Mouse (Mus musculus): ENCODE data around the gene ccdc198. TPM values are rescaled to one million over a fixed set of nuclear protein-coding genes. Genes with fewer than 3 reads are reported as not detected.
"Not testable (repeated sequence)": the region's sequence is repeated elsewhere in the genome, so short reads cannot be mapped to it uniquely, and the experiment has no call there.

Gene ccdc198
- polyA plus RNA-seq, 1 experiment from 2014 or later, result 0.31 TPM

DNA sequence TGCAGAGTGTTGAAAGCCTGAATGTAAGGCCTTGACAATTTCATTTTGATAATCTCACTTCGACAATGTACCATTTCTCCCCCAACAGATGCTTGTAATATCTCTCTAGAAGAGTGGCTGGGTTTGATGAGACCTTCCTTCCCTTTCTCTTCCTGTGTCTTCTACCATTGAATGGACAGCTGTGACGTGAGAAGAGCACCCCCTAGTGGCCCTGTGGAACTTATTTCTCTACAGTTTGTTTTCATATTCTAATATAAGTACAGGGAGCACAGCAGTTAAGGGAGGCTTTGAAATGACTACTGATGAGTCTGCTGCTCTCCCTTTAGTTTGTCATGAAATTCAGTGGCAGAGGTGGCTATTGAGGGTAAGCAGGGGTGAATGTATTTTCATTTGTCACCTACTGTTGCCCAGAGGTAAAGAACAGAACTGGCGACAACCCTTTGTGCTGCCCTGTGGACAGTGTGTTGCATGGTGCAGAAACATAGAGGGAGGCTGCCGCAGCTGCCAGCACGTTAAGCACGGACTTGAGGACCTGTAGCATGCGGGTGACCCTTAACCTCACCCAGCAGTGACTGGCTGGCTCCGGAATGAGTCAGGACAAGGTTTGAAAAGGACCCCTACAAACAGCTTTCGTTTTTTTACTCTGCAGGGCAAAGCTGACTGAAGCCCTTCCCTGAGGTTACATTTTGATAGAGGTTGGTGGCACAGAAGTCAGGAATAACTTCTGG is 10.3 kb downstream of the ccdc198 start:
- Histone ChIP-seq H3K27me3 (replicated peaks) (no peaks in the 10 kb centered on the region), H3K4me3 (no peak overlapping the region), H3K36me3 (no peaks in the 10 kb centered on the region), H3K27ac (replicated peaks) (no peak overlapping the region), H3K9ac (no peak overlapping the region), H3K9me3 (no peaks in the 10 kb centered on the region), H3K4me1 (no peaks in the 10 kb centered on the region), H3K4me2 (no peak overlapping the region)
- ATAC-seq (ENCODE audit: extremely low read depth, insufficient number of reproducible peaks, low FRiP score, low TSS enrichment), result no peak
- 47% methylated on average over 9 of the region's 9 CpGs for WGBS

- Histone ChIP-seq H3K27me3 (replicated peaks) (no peaks in the 10 kb centered on the region), H3K36me3 (no peaks in the 10 kb centered on the region), H3K9me3 (no peaks in the 10 kb centered on the region), H3K4me1 (no peaks in the 10 kb centered on the region), H3K4me2 (no peak overlapping the region), H3K4me3 (no peak overlapping the region), H3K27ac (replicated peaks) (no peak overlapping the region), H3K9ac (no peak overlapping the region)
- WGBS, result 71% methylated on average over 3 of the region's 3 CpGs
- no peak for ATAC-seq (ENCODE audit: extremely low read depth, insufficient number of reproducible peaks, low FRiP score, low TSS enrichment)
These were observed 13.4 kb downstream of the ccdc198 start for GRCm38 (mm10) chr14:49231845-49232244.

DNA sequence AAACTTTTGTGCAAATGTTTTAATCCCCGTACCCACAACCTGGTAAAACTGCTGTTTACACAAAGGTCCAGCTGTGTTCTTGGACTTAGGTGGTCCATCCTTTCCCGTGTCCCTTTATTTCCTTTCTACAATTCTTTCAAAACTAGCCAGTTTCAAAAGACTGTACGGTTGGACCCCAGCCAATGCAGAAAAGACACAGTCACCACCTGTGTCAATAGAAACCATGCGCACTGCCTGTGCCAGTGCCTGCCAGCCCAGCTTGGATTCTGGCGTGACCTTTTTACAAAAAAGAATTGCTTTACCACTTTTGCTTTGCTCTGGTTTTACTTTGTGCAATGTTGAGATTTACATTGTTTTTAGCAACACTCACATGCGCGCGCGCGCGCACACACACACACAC is 18.3 kb downstream of the ccdc198 start:
- WGBS, result 83% methylated on average over 11 of the region's 11 CpGs
- Histone ChIP-seq H3K27me3 (replicated peaks) (no peaks in the 10 kb centered on the region), H3K9me3 (no peaks in the 10 kb centered on the region), H3K9ac (no peak overlapping the region), H3K4me3 (no peak overlapping the region), H3K27ac (replicated peaks) (no peak overlapping the region), H3K36me3 (no peaks in the 10 kb centered on the region), H3K4me1 (no peaks in the 10 kb centered on the region), H3K4me2 (no peak overlapping the region)
- ATAC-seq (ENCODE audit: extremely low read depth, insufficient number of reproducible peaks, low FRiP score, low TSS enrichment), result no peak

DNA sequence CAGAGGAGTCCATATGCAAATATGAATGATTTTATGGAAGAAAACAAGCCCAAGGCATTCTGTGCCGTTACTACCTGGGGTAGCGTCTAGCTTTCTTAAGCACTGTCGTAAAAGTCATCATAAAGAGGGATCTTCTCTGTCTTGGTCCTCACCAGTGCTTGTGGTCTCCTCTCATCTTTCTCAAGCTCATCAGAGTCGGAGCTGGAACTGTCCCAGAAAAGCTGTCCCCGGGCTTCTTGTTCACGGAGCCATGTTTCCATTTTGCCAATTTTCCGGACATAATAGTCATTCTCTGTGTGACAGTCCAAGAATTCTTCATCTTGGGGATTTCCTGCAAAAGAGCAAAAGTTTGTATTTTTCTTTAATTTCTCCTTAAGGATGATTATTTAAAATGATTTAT is 18.8 kb downstream of the ccdc198 start:
- H3K27me3 ChIP-seq (replicated peaks), result no peaks in the 10 kb centered on the region
- H3K4me3 ChIP-seq, result no peak overlapping the region
- ATAC-seq (ENCODE audit: extremely low read depth, insufficient number of reproducible peaks, low FRiP score, low TSS enrichment), result no peak
- H3K9ac ChIP-seq, result no peak overlapping the region
- H3K4me2 ChIP-seq, result no peak overlapping the region
- H3K27ac ChIP-seq (replicated peaks), result no peak overlapping the region
- 79% methylated on average over 7 of the region's 7 CpGs for WGBS
- H3K4me1 ChIP-seq, result no peaks in the 10 kb centered on the region
- H3K36me3 ChIP-seq, result no peaks in the 10 kb centered on the region
- H3K9me3 ChIP-seq, result no peaks in the 10 kb centered on the region

GRCm38 (mm10) chr14:49221771-49222170 is 23.5 kb downstream of the ccdc198 start:
- Histone ChIP-seq H3K4me1 (no peaks in the 10 kb centered on the region), H3K9me3 (no peaks in the 10 kb centered on the region), H3K27me3 (replicated peaks) (no peaks in the 10 kb centered on the region), H3K4me3 (no peak overlapping the region), H3K27ac (replicated peaks) (no peak overlapping the region), H3K4me2 (no peak overlapping the region), H3K9ac (no peak overlapping the region), H3K36me3 (no peaks in the 10 kb centered on the region)
- no peak for ATAC-seq (ENCODE audit: extremely low read depth, insufficient number of reproducible peaks, low FRiP score, low TSS enrichment)
- WGBS, result 74% methylated on average over 2 of the region's 2 CpGs

- H3K27ac ChIP-seq (replicated peaks); H3K4me3 ChIP-seq; ATAC-seq (ENCODE audit: extremely low read depth, insufficient number of reproducible peaks, low FRiP score, low TSS enrichment); H3K4me2 ChIP-seq; H3K9me3 ChIP-seq; H3K4me1 ChIP-seq; H3K27me3 ChIP-seq (replicated peaks); H3K36me3 ChIP-seq; H3K9ac ChIP-seq: not testable (repeated sequence)
- WGBS, result 76% methylated on average over 4 of the region's 4 CpGs
These were observed 25.7 kb downstream of the ccdc198 start for GRCm38 (mm10) chr14:49219466-49220022.

DNA sequence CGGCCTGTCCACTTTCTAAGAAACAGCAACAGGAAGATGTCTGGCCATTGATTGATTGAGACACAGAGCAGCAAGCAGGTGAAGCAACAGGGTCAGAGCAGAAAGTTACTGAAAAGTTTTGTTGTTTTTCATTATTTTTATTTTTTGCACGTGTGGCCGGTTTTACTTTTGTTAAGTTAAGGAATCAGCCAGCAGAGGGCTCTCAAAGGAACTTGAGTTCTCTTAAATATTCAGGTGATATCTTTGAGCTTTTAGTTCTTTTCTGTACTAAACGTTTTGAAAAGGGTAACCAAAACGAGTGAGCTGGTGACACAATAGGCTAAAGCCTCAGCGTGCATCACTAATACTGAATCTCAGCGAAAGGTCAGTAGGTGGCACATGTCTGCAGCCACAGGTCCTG is 26.6 kb downstream of the ccdc198 start:
- H3K9me3 ChIP-seq, result no peaks in the 10 kb centered on the region

GRCm38 (mm10) chr14:49210215-49210614 is 35.1 kb downstream of the ccdc198 start:
- not testable (repeated sequence) for ATAC-seq (ENCODE audit: extremely low read depth, insufficient number of reproducible peaks, low FRiP score, low TSS enrichment); H3K9ac ChIP-seq; H3K27ac ChIP-seq (replicated peaks); H3K9me3 ChIP-seq; H3K36me3 ChIP-seq; H3K27me3 ChIP-seq (replicated peaks); H3K4me2 ChIP-seq; H3K4me1 ChIP-seq; H3K4me3 ChIP-seq
- 79% methylated on average over 3 of the region's 3 CpGs for WGBS

More for the DNA sequence above, 26.6 kb downstream of the ccdc198 start:
- Histone ChIP-seq H3K36me3 (no peaks in the 10 kb centered on the region), H3K4me2 (no peak overlapping the region), H3K27ac (replicated peaks) (no peak overlapping the region), H3K4me3 (no peak overlapping the region), H3K27me3 (replicated peaks) (no peaks in the 10 kb centered on the region), H3K9ac (no peak overlapping the region), H3K4me1 (no peaks in the 10 kb centered on the region)
- WGBS, result 61% methylated on average over 7 of the region's 7 CpGs
- ATAC-seq (ENCODE audit: extremely low read depth, insufficient number of reproducible peaks, low FRiP score, low TSS enrichment), result no peak

DNA sequence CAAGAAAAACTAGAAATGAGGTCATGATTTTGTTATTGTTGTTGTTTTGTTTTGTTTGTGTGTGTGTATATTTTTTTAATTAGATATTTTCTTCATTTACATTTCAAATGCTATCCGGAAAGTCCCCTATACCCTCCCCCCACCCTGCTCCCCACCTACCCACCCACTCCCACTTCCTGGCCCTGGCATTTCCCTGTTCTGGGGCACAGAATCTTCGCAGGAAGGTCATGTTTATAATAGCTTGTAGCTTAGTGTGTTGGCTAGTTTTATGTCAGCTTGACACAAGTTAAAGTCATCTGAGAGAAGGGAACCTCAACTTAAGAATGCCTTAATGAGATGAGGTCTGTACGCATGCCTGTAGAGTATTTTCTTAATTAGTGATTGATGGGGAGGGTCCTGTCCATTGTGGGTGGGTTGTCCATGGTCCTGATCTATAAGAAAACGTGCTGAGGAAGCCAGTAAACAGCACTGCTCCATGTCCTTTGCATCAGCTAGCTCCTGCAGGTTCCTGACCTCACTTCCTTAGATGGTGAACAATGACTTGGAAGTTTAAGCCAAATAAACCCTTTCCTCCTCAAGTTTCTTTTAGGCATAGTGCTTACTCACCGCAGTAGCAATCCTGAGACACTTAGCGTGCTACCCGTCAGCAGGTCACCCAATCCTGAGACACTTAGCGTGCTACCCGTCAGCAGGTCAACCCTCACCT is 44.0 kb downstream of the ccdc198 start:
- 62% methylated on average over 9 of the region's 9 CpGs for WGBS
- no peak overlapping the region for H3K4me2 ChIP-seq
- no peak for ATAC-seq (ENCODE audit: extremely low read depth, insufficient number of reproducible peaks, low FRiP score, low TSS enrichment)

DNA sequence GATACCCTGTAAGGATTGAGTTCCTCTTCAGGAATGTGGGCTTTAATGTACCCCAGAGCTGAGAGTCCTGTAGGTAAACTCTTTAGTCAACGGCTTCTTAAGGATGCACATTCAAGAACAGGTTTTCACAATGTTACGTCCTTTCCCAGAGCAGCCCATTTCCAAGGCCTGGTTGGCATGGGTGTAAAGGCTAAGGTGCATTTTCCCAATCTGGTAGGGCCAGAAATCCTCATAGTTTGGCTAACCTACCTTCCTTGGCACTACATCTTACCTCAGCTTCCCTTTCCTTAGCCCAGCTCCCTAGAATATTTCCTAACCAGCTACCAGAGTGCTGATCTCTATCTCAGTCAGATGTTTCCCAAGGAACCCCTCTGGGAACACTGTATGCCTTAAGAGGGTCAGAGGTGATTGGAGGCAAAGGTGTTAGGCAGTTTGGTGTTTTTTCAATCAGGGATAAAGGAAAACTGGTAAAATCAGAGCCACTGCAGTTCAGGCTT is 48.2 kb downstream of the ccdc198 start:
- 83% methylated on average over 2 of the region's 2 CpGs for WGBS
- Histone ChIP-seq H3K36me3 (peaks cover 8% of the 10 kb centered on the region), H3K27ac (replicated peaks) (no peak overlapping the region), H3K4me3 (no peak overlapping the region), H3K9ac (no peak overlapping the region), H3K4me1 (0 out of 2 replicates have a peak, but pooled peaks cover 5% of the 10 kb centered on the region), H3K9me3 (no peaks in the 10 kb centered on the region), H3K27me3 (replicated peaks) (no peaks in the 10 kb centered on the region), H3K4me2 (no peak overlapping the region)
- no peak for ATAC-seq (ENCODE audit: extremely low read depth, insufficient number of reproducible peaks, low FRiP score, low TSS enrichment)

More for the DNA sequence above, 44.0 kb downstream of the ccdc198 start:
- Histone ChIP-seq H3K9ac (no peak overlapping the region), H3K9me3 (no peaks in the 10 kb centered on the region), H3K4me1 (0 out of 2 replicates have a peak, but pooled peaks cover 5% of the 10 kb centered on the region), H3K36me3 (no peaks in the 10 kb centered on the region), H3K27me3 (replicated peaks) (no peaks in the 10 kb centered on the region), H3K27ac (replicated peaks) (no peak overlapping the region), H3K4me3 (no peak overlapping the region)

DNA sequence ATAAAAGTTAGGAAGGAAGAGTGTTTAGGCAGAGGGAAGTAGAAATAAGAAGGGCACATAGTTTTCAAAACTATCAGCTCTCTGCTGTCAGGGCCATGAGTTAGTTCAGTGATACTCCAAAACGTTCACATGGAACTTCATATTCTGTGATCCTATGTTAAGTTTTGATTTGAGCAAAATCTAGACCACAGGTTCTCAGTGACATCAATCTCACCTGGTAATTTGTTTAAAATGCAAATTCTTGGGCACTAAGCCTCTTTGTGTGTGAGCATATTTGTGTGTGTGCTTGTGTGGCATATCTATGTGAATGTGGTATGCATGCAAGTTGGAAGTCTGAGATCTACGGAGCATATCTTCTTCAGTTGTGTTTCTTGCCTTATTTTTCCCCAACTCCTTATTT is 59.0 kb downstream of the ccdc198 start:
- Histone ChIP-seq H3K36me3 (peaks cover 81% of the 10 kb centered on the region), H3K27me3 (replicated peaks) (no peaks in the 10 kb centered on the region), H3K4me3 (no peak overlapping the region), H3K9me3 (no peaks in the 10 kb centered on the region), H3K4me2 (no peak overlapping the region), H3K27ac (replicated peaks) (no peak overlapping the region), H3K4me1 (no peaks in the 10 kb centered on the region), H3K9ac (no peak overlapping the region)
- 94% methylated on average over 2 of the region's 2 CpGs for WGBS
- no peak for ATAC-seq (ENCODE audit: extremely low read depth, insufficient number of reproducible peaks, low FRiP score, low TSS enrichment)
